Mouse (Mus musculus) kidney, embryonic 16.5 days (tissue): ENCODE measurements around the gene Eif2ak4. TPM values are rescaled to one million over a fixed set of nuclear protein-coding genes. Genes with fewer than 3 reads are reported as not detected.

Experiments
- ATAC-seq: fragments of 200-750 bp; cut with Nextera tagmentation; 2 replicates; pipeline ENCODE4 v1.8.0; 2017; ENCODE audit warnings: moderate TSS enrichment; ENCODE audit not compliant: low FRiP score, low TSS enrichment
- H3K27ac ChIP-seq: fragments of 300-500 bp; sonication (generic); 2 replicates; pipeline ENCODE4 v1.5.1; 2014; ENCODE audit warnings: low read length
- H3K27me3 ChIP-seq: fragments of 300-500 bp; sonication (generic); 2 replicates; pipeline ENCODE4 v1.6.1; 2014; ENCODE audit warnings: low read length, control low read depth, mixed read lengths; ENCODE audit not compliant: insufficient read depth
- H3K36me3 ChIP-seq: fragments of 300-500 bp; sonication (generic); 2 replicates; pipeline ENCODE4 v1.6.1; 2014; ENCODE audit warnings: low read length, control low read depth, mixed read lengths; ENCODE audit not compliant: insufficient read depth
- H3K4me1 ChIP-seq: fragments of 300-500 bp; sonication (generic); 2 replicates; pipeline ENCODE4 v1.6.1; 2014; ENCODE audit warnings: low read length, control low read depth, mixed read lengths; ENCODE audit not compliant: insufficient read depth
- H3K4me2 ChIP-seq: fragments of 300-500 bp; sonication (generic); replicated peaks from 2 replicates; pipeline ENCODE4 v1.6.1; 2014; ENCODE audit warnings: low read depth, low read length
- H3K4me3 ChIP-seq: fragments of 300-500 bp; sonication (generic); 2 replicates; pipeline ENCODE4 v1.5.1; 2014; ENCODE audit warnings: mild to moderate bottlenecking, low read length
- H3K9ac ChIP-seq: fragments of 300-500 bp; sonication (generic); replicated peaks from 2 replicates; pipeline ENCODE4 v1.6.1; 2014; ENCODE audit warnings: low read length
- H3K9me3 ChIP-seq: fragments of 300-500 bp; sonication (generic); 2 replicates; pipeline ENCODE4 v1.6.1; 2016; ENCODE audit warnings: low read length, control low read depth
- WGBS: fragments of 180-500 bp; shearing (Covaris S2); extraction: QIAGEN DNeasy Blood & Tissue Kit; methylation state at CpG from one replicate; pipeline ENCODE4 v1.1.7; 2014; 5-methylcytosine and 5-hydroxymethylcytosine counted together
- polyA plus RNA-seq: library from polyadenylated mRNA; unstranded; fragments of >200 nt; fragmentation: Nextera tagmentation; extraction: Ambion mirVana; gene quantifications from 2 replicates; pipeline ENCODE4 v1.2.1, GENCODE M21; 2015

Eif2ak4 gene
- polyA plus RNA-seq, 1 experiment from 2014 or later = 12.5 TPM

GRCm38 (mm10) chr2:118422385-118422784 is 34.0 kb downstream of the Eif2ak4 start:
- H3K27me3 ChIP-seq = no peaks in the 10 kb centered on the region
- no peak overlapping the region for H3K4me3 ChIP-seq
- no peak for ATAC-seq
- 53% methylated on average over 8 of the region's 8 CpGs for WGBS
- no peak overlapping the region for H3K9ac ChIP-seq
- no peaks in the 10 kb centered on the region for H3K9me3 ChIP-seq
- H3K27ac ChIP-seq = no peak overlapping the region
- H3K4me2 ChIP-seq = no peak overlapping the region
- H3K36me3 ChIP-seq = peaks cover 34% of the 10 kb centered on the region
- no peaks in the 10 kb centered on the region for H3K4me1 ChIP-seq

GRCm38 (mm10) chr2:118428296-118428695 is 39.9 kb downstream of the Eif2ak4 start:
- Histone ChIP-seq H3K4me1 (no peaks in the 10 kb centered on the region), H3K36me3 (peaks cover 37% of the 10 kb centered on the region), H3K27me3 (no peaks in the 10 kb centered on the region), H3K4me3 (no peak overlapping the region), H3K9me3 (no peaks in the 10 kb centered on the region), H3K4me2 (no peak overlapping the region), H3K9ac (no peak overlapping the region), H3K27ac (no peak overlapping the region)
- no peak for ATAC-seq
- WGBS = 94% methylated on average over 6 of the region's 6 CpGs

DNA sequence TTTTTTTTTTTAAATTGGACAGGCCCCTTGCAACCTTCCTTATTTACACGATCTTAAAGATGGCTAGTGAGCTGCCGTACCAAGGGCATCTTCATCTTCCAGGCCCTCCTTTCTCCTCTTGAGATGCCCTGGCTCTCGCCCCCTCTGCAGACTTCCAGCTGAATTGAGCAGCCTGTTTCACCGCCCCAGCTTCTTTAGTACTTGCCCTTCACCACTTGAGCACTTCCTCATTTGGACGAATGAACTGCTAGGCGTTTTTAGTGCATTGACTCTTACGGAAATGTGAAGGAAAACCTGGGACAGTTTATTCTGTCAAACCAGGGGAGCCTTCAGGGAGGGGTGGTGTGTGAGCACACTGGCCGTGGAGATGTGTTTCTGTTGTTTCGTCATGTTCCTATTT is 40.9 kb downstream of the Eif2ak4 start:
- Histone ChIP-seq H3K36me3 (peaks cover 43% of the 10 kb centered on the region), H3K9me3 (no peaks in the 10 kb centered on the region), H3K4me2 (no peak overlapping the region), H3K4me1 (no peaks in the 10 kb centered on the region), H3K4me3 (no peak overlapping the region), H3K27ac (no peak overlapping the region), H3K9ac (no peak overlapping the region), H3K27me3 (no peaks in the 10 kb centered on the region)
- ATAC-seq = no peak
- WGBS = 80% methylated on average over 9 of the region's 9 CpGs

- Histone ChIP-seq H3K36me3 (peaks cover 49% of the 10 kb centered on the region), H3K27ac (no peak overlapping the region), H3K4me2 (no peak overlapping the region), H3K9me3 (no peaks in the 10 kb centered on the region), H3K9ac (no peak overlapping the region), H3K4me3 (no peak overlapping the region), H3K4me1 (no peaks in the 10 kb centered on the region), H3K27me3 (no peaks in the 10 kb centered on the region)
- 84% methylated on average over 16 of the region's 16 CpGs for WGBS
- no peak for ATAC-seq
Observed at GRCm38 (mm10) chr2:118430630-118431029, 42.2 kb downstream of the Eif2ak4 start.

GRCm38 (mm10) chr2:118431589-118431988 is 43.2 kb downstream of the Eif2ak4 start:
- no peaks in the 10 kb centered on the region for H3K27me3 ChIP-seq
- no peak overlapping the region for H3K4me3 ChIP-seq
- no peaks in the 10 kb centered on the region for H3K4me1 ChIP-seq
- 74% methylated on average over 5 of the region's 5 CpGs for WGBS
- no peak overlapping the region for H3K4me2 ChIP-seq
- H3K9me3 ChIP-seq = no peaks in the 10 kb centered on the region
- ATAC-seq = no peak
- no peak overlapping the region for H3K27ac ChIP-seq
- H3K9ac ChIP-seq = no peak overlapping the region
- peaks cover 58% of the 10 kb centered on the region for H3K36me3 ChIP-seq

DNA sequence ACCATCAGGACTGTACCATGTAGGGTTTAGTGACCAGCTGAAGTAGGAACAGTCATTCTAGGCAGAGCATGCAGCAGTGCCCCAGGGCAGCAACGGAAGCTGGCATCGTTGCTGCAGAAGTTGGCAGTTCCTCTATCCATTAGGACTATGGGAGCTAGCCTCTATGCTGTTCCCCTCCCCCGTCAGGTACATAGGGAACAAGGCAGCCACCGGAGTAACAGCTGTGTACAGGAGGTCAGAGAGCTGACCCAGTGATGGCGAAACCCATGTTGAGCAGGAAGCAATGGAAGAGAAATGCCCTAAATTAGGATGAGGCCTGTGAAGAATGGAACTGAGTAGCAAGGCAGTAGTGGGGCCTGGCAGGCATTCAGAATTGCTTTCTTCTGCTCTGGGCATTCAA is 53.8 kb downstream of the Eif2ak4 start:
- no peak overlapping the region for H3K4me3 ChIP-seq
- 84% methylated on average over 5 of the region's 5 CpGs for WGBS
- H3K9ac ChIP-seq = no peak overlapping the region
- H3K9me3 ChIP-seq = no peaks in the 10 kb centered on the region
- no peak overlapping the region for H3K27ac ChIP-seq
- no peaks in the 10 kb centered on the region for H3K4me1 ChIP-seq
- ATAC-seq = no peak
- no peak overlapping the region for H3K4me2 ChIP-seq
- H3K27me3 ChIP-seq = no peaks in the 10 kb centered on the region
- peaks cover 6% of the 10 kb centered on the region; the same call in 1 of the 2 replicates for H3K36me3 ChIP-seq

- ATAC-seq = no peak
- 94% methylated on average over 4 of the region's 4 CpGs for WGBS
- H3K27me3 ChIP-seq = no peaks in the 10 kb centered on the region
Observed at GRCm38 (mm10) chr2:118442723-118443122, 54.3 kb downstream of the Eif2ak4 start.

DNA sequence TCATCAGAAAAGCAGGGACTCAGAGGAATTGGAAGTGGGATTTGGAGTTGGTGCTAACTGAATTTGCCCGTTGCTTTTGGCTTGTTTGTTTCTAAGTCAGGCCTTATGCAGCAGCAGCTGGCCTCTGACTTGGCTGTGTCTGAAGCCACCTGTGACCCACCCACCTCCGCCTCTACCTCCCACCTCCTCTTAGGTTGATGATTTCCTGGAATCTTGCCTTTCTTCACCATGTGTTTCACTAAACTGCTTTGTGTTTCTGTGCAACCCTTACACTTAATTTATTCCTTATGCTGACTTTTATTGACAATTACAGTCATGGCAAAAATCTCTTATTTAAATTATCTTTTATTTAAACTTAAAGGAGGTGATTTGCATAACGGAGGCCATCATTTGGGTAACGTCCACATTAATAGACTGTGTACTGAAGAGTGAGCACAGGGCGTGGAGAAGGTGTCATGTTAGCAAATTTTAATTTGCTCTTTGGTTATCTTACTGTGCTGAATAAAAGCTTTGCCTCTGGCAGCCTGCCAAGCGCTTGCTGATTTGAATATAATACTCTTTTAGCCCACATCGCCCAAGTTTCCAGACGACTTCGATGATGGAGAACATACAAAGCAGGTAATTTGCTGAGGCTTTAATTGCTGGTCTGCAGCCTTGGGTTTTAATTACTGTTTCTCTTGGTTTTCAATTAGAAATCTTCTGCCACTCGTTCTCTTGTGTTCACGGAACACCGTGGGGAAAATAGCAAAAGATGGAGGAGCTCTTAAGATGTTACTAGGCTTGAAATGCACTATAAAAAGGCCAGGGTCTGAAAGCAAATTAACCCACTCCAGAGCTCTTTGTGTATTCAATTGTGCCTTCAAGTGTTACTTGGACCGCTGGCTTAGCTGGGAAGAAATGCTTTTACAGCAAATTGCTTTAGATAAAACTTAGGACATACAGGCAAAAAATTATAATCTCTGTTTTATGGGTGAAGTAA is 57.6 kb downstream of the Eif2ak4 start:
- Histone ChIP-seq H3K36me3 (peaks cover 16% of the 10 kb centered on the region; the same call in 1 of the 2 replicates), H3K9me3 (no peaks in the 10 kb centered on the region), H3K9ac (no peak overlapping the region), H3K27ac (no peak overlapping the region), H3K4me1 (no peaks in the 10 kb centered on the region), H3K27me3 (no peaks in the 10 kb centered on the region), H3K4me3 (no peak overlapping the region), H3K4me2 (no peak overlapping the region)
- ATAC-seq = no peak
- 71% methylated on average over 13 of the region's 13 CpGs for WGBS

More at GRCm38 (mm10) chr2:118442723-118443122, 54.3 kb downstream of the Eif2ak4 start:
- Histone ChIP-seq H3K4me3 (no peak overlapping the region), H3K36me3 (peaks cover 6% of the 10 kb centered on the region; the same call in 1 of the 2 replicates), H3K9me3 (no peaks in the 10 kb centered on the region), H3K27ac (no peak overlapping the region), H3K9ac (no peak overlapping the region), H3K4me2 (no peak overlapping the region), H3K4me1 (no peaks in the 10 kb centered on the region)

DNA sequence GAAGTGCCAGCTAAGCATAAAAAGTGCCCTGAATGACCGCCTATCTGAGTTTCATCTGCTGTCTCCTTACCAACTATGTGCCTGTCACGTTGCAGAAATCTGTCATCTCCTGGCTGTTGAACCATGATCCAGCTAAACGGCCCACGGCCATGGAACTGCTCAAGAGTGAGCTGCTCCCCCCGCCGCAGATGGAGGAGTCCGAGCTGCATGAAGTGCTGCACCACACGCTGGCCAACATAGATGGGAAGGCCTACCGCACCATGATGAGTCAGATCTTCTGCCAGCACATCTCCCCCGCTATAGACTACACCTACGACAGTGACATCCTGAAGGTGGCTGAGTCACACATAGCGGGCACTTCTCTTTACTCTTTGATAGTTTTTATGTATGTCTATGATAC is 59.8 kb downstream of the Eif2ak4 start:
- Histone ChIP-seq H3K4me3 (no peak overlapping the region), H3K27ac (no peak overlapping the region), H3K9ac (no peak overlapping the region), H3K27me3 (no peaks in the 10 kb centered on the region), H3K36me3 (peaks cover 15% of the 10 kb centered on the region; the same call in 1 of the 2 replicates), H3K4me2 (no peak overlapping the region), H3K4me1 (no peaks in the 10 kb centered on the region), H3K9me3 (no peaks in the 10 kb centered on the region)
- ATAC-seq = no peak
- WGBS = 65% methylated on average over 12 of the region's 12 CpGs

DNA sequence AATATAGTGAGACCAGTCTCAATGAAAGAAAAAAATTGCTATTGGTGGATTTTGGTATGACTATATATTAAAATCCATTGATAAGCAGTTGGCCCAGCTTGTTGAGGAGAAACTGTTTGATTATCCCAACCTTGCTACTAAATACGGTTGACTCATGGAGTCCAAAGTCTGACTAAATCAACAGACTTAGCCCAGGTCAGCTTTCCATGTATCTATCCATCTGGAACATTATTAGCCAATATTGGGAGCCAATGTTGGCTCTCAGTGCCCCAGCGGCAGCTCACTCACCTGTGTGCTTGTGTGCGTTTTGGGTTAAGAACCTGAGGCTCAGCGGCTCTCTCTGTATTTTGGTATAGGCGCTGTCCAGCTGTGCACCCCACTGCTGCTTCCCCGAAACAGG is 62.6 kb downstream of the Eif2ak4 start:
- no peak for ATAC-seq
- H3K4me1 ChIP-seq = no peaks in the 10 kb centered on the region
- no peak overlapping the region for H3K4me2 ChIP-seq
- no peak overlapping the region for H3K27ac ChIP-seq
- peaks cover 18% of the 10 kb centered on the region; the same call in 1 of the 2 replicates for H3K36me3 ChIP-seq
- no peaks in the 10 kb centered on the region for H3K27me3 ChIP-seq
- 93% methylated on average over 6 of the region's 6 CpGs for WGBS
- H3K9ac ChIP-seq = no peak overlapping the region
- H3K9me3 ChIP-seq = no peaks in the 10 kb centered on the region
- no peak overlapping the region for H3K4me3 ChIP-seq
